Mouse (Mus musculus): Measurements from ENCODE around the gene Urah.

GRCm38 (mm10) chr7:140821653-140822329 is 13.0 kb upstream of the Urah start, which contains the start of gene Zfp941:
- TF ChIP-seq POLR2A (IDR thresholded peaks at IDR 0.05; ENCODE audit: low read depth, low read length) (peak; percentile 56), CTCF (IDR thresholded peaks at IDR 0.05; ENCODE audit: borderline replicate concordance, insufficient read depth, low read length) (no peak)
